Mouse (Mus musculus): ENCODE results near the gene Npffr2. TPM values are rescaled to one million over a fixed set of nuclear protein-coding genes. Genes with fewer than 3 reads are reported as not detected.

The Npffr2 gene
- total RNA-seq (2023): not detected

GRCm38 (mm10) chr5:89526878-89527578 lies at the start of gene Npffr2:
TSS of gene Npffr2 (plus strand) at chr5:89527429.

Other genes with a start within 250 kb of the Npffr2 start
- gene Gc, start 69.5 kb upstream of the Npffr2 start, total RNA-seq (2023): not detected